Mouse (Mus musculus): ENCODE results near the gene Nifk. TPM values are rescaled to one million over a fixed set of nuclear protein-coding genes. Genes with fewer than 3 reads are reported as not detected.
A peak's percentile ranks its signal among the peaks of the same experiment; 100 is the strongest.

The Nifk gene
- polyA plus RNA-seq, 1 experiment from 2014 or later = 50.9 TPM

DNA sequence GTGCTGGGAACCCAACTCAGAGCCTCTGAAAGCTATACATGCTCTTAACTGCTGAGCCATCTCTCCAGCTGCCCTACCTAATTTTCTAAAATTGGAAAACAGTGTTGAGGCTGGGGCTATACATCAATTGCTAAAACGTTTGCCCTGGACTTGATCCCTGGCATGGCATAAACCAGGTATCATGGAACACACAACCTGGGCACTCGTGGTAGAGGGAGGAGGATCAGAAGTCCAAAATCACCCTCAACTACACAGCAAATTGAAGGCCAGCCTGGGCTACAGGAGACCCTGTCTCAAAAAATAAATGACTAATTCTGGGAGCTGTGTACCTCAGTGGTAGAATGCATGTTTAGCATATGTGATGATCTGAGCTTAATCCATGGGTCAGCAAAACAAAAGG lies 23.9 kb upstream of the Nifk start:
- ATAC-seq (ENCODE audit: low FRiP score, low TSS enrichment) = no peak
- no peak for DNase-seq (ENCODE audit: low spot score)
- TF ChIP-seq EP300 (optimal IDR thresholded peaks at IDR 0.05) (no peak), CTCF (IDR thresholded peaks at IDR 0.05; ENCODE audit: low read depth) (no peak)
- Histone ChIP-seq H3K4me2 (replicated peaks; ENCODE audit: low read depth) (no peak overlapping the region), H3K4me1 (replicated peaks; ENCODE audit: control insufficient read depth, insufficient read depth) (no peaks in the 10 kb centered on the region), H3K36me3 (ENCODE audit: control insufficient read depth, insufficient read depth, low read length) (peaks cover 21% of the 10 kb centered on the region), H3K4me3 (ENCODE audit: low read depth, low read length) (no peak overlapping the region), H3K9ac (ENCODE audit: low read length) (no peak overlapping the region), H3K27me3 (ENCODE audit: control insufficient read depth, insufficient read depth, low read length) (no peaks in the 10 kb centered on the region), H3K9me3 (ENCODE audit: control insufficient read depth, low read length) (no peaks in the 10 kb centered on the region), H3K27ac (replicated peaks) (no peak overlapping the region)
- 95% methylated on average over 2 of the region's 2 CpGs for WGBS

DNA sequence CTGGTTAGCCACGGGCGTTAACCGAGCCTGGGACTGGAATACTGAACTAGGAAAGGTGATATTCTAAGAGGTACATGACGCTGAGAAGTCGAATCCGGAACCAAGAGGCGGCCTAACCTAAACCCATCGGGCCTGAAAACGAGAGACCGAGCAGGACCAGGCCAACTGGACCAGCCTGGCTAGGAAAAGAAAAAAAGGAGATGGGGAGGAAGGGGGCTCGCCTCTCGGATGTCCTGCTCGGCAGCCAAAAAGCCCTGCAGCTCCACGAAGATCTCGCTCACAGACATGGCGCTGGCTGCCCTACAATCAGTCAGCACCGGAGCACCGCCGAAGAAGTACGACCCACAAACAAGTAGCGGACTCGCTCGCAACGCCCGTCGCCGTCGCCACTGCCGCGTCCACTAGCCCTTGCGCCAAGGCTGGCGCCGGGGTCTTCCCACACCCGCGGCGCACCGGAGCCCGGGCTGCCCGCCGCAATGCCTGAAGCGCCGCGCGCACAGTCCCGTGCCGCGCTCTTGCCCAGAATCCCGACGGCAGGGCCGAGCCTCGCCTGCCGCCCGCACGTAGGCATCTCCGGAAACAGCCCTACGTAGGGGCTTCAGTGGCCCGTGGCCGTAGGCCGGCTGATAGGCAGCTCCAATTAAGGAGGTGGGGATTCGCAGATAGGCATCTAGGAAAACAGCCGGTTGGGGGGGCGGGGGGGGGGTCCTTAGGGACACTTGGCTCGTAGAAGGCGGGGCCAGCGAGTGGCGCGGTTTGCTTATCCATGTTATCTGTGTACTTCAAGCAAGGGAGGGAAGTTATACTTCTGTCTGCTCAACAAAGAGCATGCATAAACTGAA lies 10.6 kb upstream of the Nifk start:
- H3K27me3 ChIP-seq (ENCODE audit: control insufficient read depth, insufficient read depth, low read length) = no peaks in the 10 kb centered on the region
- no peaks in the 10 kb centered on the region for H3K4me1 ChIP-seq (replicated peaks; ENCODE audit: control insufficient read depth, insufficient read depth)
- H3K4me2 ChIP-seq (replicated peaks; ENCODE audit: low read depth) = peak overlapping the region; percentile 55
- H3K9ac ChIP-seq (ENCODE audit: low read length) = peak overlapping the region; percentile 90
- peak overlapping the region; percentile 96 for H3K27ac ChIP-seq (replicated peaks)
- ATAC-seq (ENCODE audit: low FRiP score, low TSS enrichment) (peak; percentile 98), DNase-seq (ENCODE audit: low spot score) (peak; percentile 91)
- H3K9me3 ChIP-seq (ENCODE audit: control insufficient read depth, low read length) = no peaks in the 10 kb centered on the region
- WGBS = under 1% methylated on average over 61 of the region's 67 CpGs
- no peaks in the 10 kb centered on the region for H3K36me3 ChIP-seq (ENCODE audit: control insufficient read depth, insufficient read depth, low read length)
- TF ChIP-seq EP300 (optimal IDR thresholded peaks at IDR 0.05) (peak; percentile 55), CTCF (IDR thresholded peaks at IDR 0.05; ENCODE audit: low read depth) (0 out of 2 replicates have a peak, but pooled peaks have one; percentile 1)
- H3K4me3 ChIP-seq (ENCODE audit: low read depth, low read length) = peak overlapping the region; percentile 84

DNA sequence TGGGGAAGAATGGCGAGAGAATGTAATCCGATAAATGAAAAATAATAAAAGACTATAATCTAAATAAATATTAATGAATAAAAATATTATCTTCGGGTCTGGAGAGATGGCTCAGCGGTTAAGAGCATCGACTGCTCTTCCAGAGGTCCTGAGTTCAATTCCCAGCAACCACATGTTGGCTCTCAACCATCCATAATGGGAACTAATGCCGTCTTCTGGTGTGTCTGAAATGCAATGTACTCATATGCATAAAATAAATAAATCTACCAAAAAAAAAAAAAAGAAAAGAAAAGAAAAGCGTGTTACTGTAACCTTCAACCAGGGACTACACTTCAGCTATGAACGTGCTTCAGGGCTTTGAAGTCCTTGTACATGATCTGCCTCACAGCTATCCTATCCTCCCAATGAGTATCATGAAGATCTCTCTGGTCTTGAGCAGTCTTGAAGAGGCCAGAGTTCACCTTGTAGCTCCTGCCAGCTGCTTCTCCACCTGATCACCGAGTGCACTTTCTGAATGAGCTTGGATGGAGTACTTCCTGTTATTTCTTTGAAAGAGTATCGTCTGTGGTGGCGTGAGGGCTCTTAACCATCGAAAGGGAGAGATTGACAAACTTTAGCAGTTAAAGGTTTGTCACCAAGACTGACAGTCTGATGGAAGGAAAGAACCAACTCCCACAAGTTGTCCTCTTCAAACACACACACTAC lies 9.9 kb upstream of the Nifk start, which contains the start of gene Tsn:
Tsn (minus strand) TSS at position 118 of the 705 bp plus-strand sequence.
- Histone ChIP-seq H3K36me3 (ENCODE audit: control insufficient read depth, insufficient read depth, low read length) (no peaks in the 10 kb centered on the region), H3K4me2 (replicated peaks; ENCODE audit: low read depth) (peak within 1 kb of the TSS; percentile 55), H3K4me3 (ENCODE audit: low read depth, low read length) (peak within 1 kb of the TSS; percentile 84), H3K4me1 (replicated peaks; ENCODE audit: control insufficient read depth, insufficient read depth) (no peaks in the 10 kb centered on the region), H3K27me3 (ENCODE audit: control insufficient read depth, insufficient read depth, low read length) (no peaks in the 10 kb centered on the region), H3K9ac (ENCODE audit: low read length) (peak within 1 kb of the TSS; percentile 90), H3K9me3 (ENCODE audit: control insufficient read depth, low read length) (no peaks in the 10 kb centered on the region), H3K27ac (replicated peaks) (peak within 1 kb of the TSS; percentile 96)
- ATAC-seq (ENCODE audit: low FRiP score, low TSS enrichment) (no peak), DNase-seq (ENCODE audit: low spot score) (no peak)
- 46% methylated on average over 12 of the region's 12 CpGs for WGBS
- no peak for TF ChIP-seq EP300 (optimal IDR thresholded peaks at IDR 0.05)
- TF ChIP-seq CTCF (IDR thresholded peaks at IDR 0.05; ENCODE audit: low read depth) = no peak

GRCm38 (mm10) chr1:118320696-118321095 lies 943 bp upstream of the Nifk start:
- peaks cover 2% of the 10 kb centered on the region; the same call in 1 of the 2 replicates for H3K36me3 ChIP-seq (ENCODE audit: control insufficient read depth, insufficient read depth, low read length)
- no peak overlapping the region for H3K9ac ChIP-seq (ENCODE audit: low read length)
- TF ChIP-seq CTCF (IDR thresholded peaks at IDR 0.05; ENCODE audit: low read depth) = peak; percentile 69
- no peak for TF ChIP-seq EP300 (optimal IDR thresholded peaks at IDR 0.05)
- H3K9me3 ChIP-seq (ENCODE audit: control insufficient read depth, low read length) = no peaks in the 10 kb centered on the region
- no peaks in the 10 kb centered on the region for H3K27me3 ChIP-seq (ENCODE audit: control insufficient read depth, insufficient read depth, low read length)
- DNase-seq (ENCODE audit: low spot score) (peak; percentile 47), ATAC-seq (ENCODE audit: low FRiP score, low TSS enrichment) (no peak)
- WGBS = 64% methylated on average over 2 of the region's 2 CpGs
- H3K4me3 ChIP-seq (ENCODE audit: low read depth, low read length) = no peak overlapping the region
- no peak overlapping the region for H3K27ac ChIP-seq (replicated peaks)
- no peak overlapping the region for H3K4me2 ChIP-seq (replicated peaks; ENCODE audit: low read depth)
- H3K4me1 ChIP-seq (replicated peaks; ENCODE audit: control insufficient read depth, insufficient read depth) = 0 out of 2 replicates have a peak, but pooled peaks cover 2% of the 10 kb centered on the region

DNA sequence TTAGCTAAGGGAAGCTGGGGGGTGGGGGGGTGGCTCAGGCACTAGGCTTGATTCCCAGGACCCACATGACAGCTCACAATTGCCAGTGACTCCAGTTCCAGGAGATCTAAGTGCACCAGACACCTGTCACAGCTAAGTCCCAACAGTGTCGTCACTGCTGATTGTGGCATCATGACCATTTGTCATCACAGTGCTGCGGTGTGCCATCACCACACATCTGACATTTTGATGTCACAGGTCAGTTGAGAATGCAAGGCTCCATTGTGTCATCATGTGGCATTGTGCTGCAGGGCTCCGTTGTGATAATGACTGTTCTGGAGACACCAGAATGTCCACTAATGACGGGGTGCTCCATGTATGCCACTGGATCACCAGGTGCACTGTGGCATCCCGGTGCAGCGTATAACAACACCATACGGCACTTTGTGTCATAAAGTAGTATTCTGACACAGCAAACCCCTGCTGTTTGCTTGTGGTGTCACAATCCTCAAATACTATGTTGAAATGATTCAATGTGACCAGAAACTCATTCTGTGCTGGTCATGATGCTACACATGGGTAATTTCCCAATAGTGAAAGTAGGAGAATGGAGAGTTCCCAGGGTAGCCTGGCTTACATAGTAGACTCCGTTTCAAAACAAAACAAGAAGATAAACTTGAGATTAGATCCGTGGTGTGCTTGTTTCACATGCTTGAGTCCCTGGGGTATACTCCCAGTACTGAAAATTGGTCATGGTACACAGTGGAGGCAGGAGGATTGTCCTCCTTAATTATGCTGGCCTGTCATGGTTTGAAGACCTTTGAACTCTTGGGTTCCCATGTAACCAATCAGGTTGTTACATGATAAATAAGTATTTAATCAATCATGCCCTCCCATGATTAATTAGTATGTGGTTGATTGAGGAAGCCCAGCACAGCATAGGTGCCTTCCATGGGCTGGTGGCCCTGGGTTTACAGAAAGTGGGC lies 13.4 kb downstream of the Nifk start:
- 82% methylated on average over 9 of the region's 9 CpGs for WGBS
- H3K9ac ChIP-seq (ENCODE audit: low read length) = no peak overlapping the region
- DNase-seq (ENCODE audit: low spot score) = no peak
- ATAC-seq (ENCODE audit: low FRiP score, low TSS enrichment) = no peak
- H3K4me1 ChIP-seq (replicated peaks; ENCODE audit: control insufficient read depth, insufficient read depth) = no peaks in the 10 kb centered on the region
- H3K36me3 ChIP-seq (ENCODE audit: control insufficient read depth, insufficient read depth, low read length) = peaks cover 15% of the 10 kb centered on the region
- H3K4me2 ChIP-seq (replicated peaks; ENCODE audit: low read depth) = no peak overlapping the region
- TF ChIP-seq CTCF (IDR thresholded peaks at IDR 0.05; ENCODE audit: low read depth) (no peak), EP300 (optimal IDR thresholded peaks at IDR 0.05) (no peak)
- no peak overlapping the region for H3K27ac ChIP-seq (replicated peaks)
- H3K9me3 ChIP-seq (ENCODE audit: control insufficient read depth, low read length) = no peaks in the 10 kb centered on the region
- no peak overlapping the region for H3K4me3 ChIP-seq (ENCODE audit: low read depth, low read length)
- no peaks in the 10 kb centered on the region for H3K27me3 ChIP-seq (ENCODE audit: control insufficient read depth, insufficient read depth, low read length)
